Mouse (Mus musculus): Measurements from ENCODE around the gene Ppp1r3a. TPM values are rescaled to one million over a fixed set of nuclear protein-coding genes. Genes with fewer than 3 reads are reported as not detected.
"Not testable (repeated sequence)": the region's sequence is repeated elsewhere in the genome, so short reads cannot be mapped to it uniquely, and the experiment has no call there.

Ppp1r3a gene
- not detected in 2 replicates for total RNA-seq (2021)
- long read RNA-seq = 0 reads

DNA sequence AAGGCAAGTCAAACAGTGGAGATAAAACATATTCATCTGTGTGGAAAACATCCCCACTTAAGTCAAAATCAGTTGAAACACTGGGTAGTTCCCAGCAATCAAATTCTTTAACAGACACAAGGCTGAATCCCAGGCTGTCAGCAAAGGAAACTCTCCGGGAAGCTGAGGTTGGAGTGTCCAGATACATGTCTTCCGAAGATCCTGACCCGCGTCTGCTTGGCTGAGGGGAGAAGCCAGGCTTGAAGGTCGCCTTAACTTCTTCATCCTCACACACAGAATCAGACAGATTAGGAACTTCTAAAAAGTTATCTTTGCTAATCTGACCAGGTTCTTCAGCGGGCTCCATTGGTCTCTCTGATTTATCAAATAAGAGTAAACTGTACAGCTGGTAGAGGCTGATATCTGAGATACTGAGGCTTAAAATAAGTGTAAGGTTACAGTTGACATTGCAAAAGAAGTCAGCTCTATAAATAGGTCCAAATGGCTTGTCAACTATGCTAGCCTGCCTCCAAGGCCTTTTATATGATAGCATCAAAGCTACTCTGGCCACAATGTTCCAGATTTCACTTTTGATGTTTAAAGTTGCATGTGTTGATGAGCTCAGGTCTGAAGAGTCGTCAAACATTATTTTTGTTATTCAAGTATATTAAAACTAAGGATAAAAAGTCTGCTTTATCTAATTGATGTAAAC is at the start of gene Ppp1r3a:
Gene Ppp1r3a, minus strand, starts transcription at position 374 of the 691 bp plus-strand sequence.
- DNase-seq = no peak

DNA sequence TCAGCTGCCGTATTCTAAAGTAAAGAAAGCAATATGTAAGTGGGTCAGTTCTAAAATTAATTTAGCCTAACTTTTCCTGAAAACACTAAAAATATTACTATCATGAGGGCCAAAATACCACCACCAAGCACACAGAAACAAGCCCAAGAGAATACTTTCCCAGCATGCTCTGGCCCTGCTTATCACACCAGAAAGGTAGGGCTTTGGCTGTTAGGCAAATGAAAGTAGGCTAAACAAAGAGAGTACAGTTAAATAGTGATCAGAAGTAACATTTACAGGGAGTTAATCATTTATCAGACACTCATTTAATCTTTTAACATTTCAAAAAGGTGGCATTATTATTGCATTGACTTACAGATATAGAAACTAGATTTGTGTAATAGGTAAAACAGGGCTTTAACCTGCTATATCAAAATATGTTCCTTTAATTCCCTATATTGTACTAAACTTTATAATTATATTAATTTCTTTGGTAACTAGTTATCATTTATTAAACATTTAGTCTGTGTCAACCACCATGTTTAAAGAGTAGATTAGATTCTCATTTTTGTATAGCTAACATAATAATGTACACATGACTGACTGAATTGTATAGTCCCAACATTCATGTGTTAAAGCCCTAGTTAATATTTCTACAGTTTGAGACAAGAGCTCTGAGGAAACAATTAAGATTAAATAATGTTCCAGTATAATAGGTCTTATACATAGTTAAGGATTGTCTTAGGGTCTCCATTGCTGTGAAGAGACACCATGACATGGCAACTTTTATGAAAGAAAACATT is 32.3 kb upstream of the Ppp1r3a start:
- DNase-seq = no peak

DNA sequence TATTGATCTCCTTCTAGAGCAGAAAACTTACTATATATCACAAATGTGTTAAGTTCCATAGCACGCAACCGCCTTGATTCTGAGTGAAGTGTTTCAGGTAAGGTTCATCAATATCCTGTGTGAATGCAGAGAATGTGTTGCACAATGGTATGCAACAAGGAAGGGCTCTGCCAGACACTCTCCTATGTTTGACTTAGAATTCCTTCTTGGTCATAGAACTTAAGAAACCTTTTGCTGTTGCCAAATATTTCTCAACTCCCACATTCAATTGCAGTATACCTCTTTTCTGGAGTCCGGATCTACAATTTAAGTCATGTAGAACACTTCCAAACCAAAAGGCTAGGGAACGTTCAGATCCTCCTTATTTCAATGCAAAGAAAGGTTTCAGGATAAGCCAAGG is 22.8 kb upstream of the Ppp1r3a start:
- DNase-seq = no peak

DNA sequence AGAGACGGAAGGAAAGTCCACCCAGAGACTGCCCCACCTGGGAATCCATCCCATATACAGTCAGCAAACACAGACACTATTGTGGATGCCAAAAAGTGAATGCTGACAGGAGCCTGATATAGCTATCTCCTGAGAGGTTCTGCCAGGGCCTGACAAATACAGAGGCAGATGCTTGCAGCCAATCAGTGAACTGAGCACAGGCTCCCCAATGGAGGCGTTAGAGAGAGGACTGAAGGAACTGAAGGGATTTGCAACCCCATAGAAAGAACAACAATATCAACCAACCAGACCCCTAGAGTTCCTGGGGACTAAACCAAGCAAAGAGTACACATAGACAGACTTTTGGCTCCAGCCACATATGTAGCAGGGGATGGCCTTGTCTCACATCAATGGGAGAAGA is 16.6 kb upstream of the Ppp1r3a start:
- no peak for DNase-seq

DNA sequence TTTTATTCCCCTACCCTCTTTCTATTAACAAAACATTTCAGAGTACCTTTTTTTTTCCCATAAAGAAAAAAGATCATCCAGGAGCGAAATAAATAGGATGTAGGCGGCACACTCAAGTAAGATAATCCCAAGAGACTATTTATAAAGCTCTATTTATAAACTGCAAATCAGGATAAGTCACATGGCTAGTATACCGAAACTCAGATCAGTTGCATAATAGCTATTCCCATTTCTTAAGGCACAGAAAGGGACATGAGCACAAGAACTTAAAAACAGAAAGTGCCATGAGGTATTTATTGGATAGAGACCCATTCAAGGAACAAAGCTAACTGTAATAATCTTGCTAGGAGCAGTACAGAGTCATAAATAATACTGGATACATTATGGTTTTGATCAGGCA is 2.4 kb upstream of the Ppp1r3a start:
- DNase-seq = no peak

DNA sequence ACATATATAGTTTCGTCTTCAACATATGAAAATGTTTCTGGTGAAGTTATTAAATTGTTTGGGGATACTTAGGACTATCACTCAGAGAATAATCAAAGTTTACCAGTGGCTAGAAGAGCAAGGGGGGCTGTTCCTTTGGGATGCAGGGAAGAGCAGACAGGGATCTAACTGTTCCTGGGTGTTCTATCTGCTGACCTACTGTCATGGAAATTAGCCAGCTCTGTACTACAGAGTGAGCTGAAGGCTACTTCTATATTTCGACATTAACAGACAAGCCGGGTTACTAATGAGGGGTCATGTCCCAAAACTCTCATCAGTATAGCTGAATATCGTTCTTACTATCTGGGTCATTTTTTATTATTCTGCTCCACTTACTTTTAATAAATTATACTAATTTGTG is 1.6 kb downstream of the Ppp1r3a start:
- no peak for DNase-seq

DNA sequence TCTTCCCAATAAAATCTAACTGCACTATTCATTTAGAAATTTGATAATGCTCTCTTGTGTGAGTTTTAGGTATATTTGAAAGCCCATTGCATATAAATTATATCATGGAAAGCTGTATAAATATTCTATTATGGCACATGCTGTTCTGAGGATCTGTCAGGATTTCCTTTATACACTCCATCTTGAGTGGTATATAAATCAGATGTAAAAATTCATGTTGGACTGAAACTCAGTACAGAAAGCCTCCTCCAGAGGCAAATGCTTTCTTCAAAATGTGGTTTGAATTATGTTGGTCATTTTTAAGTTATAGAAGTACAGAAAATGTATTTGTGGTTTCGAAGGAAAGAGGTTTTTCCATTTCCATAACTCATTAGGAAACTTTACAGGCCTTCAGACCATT is 2.9 kb downstream of the Ppp1r3a start:
- no peak for DNase-seq

DNA sequence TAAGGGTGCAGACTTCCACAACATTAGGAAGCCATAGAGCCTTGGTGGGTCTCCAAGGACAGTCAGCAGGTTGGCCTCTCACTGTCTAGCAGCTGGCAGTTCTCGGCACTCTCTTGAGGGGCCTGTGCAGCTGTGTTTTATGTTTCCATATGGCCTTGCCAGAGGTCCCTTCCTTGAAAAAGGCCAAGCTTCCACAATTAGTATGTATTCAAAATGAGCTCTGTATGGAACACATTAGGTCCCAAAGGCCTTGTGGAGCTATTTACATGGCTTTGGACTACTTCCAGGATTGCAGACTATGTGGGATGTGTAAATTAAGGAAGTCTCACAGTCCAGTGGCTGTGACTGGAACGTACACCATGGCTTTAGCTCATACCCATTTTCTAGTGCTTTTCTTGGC is 8.1 kb downstream of the Ppp1r3a start:
- no peak for DNase-seq

DNA sequence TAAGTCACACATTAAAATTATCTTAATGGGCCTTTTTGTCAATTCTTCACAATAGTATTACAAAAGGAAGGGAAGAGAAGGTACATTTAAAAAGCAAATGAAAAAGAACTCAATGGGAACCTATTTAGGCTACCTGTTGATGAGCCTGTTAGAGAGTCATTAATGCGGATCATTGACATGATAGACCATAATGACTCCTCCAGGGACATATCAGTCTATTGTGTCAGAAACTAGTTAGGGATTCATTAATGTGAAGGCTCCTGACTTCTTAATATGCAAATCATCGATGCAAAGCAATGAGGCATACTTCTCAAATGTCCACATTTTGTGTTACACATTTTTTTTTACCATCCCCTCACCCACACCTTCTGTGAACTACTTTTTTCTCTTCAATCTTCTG is 19.1 kb downstream of the Ppp1r3a start:
- no peak for DNase-seq

DNA sequence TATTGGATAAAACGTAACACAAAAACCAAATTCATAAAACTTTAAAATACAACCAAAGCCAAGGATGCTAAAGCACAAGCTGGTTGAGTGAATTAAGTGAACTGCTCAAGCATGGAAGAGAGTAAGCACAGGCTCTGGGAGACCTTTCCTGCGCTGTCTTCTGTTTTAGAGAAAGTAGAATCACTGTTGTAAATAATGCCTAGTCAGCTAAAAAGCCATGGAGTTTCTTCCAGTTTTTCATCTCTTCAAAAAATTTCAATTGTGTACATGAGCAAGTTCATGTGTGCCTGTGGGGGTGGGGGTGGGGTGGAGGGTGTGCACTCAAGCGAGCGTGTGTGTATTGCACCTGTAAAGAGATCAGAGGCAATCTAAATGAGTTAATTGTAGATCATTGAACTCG is 24.1 kb downstream of the Ppp1r3a start:
- DNase-seq = no peak

DNA sequence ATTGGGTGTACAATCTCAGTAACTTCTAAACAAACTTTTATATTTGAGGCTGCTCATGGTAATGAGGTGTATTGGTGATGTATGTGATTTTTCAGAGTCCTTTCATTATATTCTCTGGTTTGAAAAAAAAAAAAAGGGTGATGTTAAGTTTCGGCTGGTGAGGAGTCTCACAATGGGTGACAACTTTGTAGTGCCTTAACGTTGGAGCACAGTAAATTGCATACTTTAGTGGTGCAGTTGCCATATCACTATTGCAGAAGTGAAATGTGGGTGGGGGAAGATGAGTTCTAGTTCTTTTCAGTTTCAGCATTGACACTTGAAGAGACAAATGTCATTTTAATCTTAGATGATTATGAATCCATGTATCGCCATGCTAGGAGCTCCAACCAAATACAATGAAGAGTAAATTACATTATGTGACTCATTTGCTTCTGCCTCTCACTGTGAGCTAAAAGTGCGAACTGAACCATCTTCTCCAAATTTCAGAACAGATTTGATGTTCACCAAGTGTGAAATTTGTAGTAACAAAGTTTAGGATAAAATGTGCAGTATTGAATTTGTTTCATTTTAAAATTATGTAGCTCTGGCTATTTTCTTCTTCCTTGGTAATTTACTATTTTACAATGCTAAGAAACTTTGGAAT is 34.2 kb downstream of the Ppp1r3a start:
- no peak for DNase-seq

DNA sequence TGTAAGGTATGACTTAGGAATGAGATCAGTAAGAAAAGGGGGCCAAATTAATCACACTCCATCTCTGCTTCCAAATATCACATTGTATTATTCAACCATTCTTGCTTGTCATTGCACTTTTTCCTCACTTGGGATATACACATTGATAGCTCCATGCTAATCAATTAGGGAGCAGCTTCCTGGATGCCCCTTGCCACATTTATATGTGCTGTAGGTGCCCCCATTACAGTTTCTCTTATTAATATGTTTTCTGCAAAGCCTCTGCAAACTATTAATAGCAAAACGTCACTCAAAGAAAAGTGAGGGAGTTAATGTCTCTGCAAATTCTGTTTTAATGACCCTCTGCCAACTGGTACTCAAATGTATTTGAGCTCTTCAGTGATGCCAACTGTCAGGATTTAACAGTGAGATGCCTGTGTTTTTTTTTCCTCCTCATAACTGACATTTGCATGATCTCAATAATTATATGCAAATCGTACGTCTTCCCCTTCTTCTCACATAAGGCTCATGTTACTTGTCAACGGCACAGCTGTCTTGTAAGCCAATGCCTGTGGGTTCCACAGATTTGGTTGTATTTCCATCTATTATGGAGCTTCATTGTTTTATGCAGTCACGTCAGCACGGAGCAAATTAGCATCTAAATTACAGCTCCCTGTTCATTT is 34.8 kb downstream of the Ppp1r3a start:
- no peak for DNase-seq

DNA sequence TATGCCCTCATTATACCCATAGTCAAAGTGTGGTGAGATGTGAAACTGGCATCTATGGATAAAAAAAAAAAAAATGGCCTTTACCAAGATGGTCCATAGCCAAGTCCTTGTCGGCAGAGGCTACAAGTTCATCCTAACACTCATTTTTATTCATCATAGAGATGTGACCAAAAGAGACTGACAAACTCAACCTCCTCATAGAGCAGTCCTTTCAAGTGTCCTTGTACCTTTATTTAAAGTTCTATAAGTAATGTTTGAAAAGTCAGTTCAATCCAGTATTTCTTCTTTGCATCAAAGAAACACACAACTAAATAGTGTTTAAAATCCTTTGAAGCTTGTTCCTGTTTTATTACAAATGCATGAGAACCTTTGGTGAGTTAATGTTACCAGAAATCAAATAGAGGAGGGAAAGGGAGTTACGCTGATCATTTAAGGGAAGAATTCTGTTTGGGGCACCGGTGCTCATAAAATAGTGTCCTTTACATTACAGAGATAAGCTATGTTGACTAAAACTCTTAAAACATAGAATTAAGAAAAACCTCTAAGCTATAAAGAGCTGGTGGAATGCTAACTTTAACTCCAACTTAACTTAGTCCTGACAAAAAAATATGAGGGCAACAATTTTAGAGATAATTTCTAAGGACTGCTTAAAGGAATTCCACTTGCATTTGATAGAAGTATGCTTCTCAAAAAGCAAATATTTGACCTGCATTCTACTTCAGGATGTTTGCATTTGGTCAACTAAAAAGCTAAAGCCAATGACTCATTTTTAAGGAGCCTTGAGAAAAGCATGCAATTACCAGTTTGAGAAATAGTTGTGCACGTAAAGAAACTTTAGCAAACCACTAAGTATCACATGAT is 39.7 kb downstream of the Ppp1r3a start:
- no peak for DNase-seq

DNA sequence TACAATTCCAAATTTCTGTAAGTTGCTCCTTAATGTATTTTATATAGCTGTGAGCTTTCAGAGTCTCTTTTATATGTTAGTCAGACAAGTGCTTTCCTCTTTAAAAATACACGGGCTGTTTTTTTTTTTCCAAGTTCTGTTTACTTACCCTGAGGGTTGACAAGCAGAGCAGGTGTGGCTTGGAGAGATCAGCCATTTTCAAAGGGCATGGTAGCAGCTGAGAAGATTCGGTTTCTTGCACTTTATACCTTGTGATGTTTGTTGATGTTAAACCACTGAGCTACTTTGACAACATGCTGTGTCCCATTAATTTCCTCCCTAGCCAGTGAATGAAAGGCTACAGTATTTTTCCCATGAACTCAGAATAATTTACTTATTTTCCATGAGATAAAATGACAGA is 42.9 kb downstream of the Ppp1r3a start:
- no peak for DNase-seq

DNA sequence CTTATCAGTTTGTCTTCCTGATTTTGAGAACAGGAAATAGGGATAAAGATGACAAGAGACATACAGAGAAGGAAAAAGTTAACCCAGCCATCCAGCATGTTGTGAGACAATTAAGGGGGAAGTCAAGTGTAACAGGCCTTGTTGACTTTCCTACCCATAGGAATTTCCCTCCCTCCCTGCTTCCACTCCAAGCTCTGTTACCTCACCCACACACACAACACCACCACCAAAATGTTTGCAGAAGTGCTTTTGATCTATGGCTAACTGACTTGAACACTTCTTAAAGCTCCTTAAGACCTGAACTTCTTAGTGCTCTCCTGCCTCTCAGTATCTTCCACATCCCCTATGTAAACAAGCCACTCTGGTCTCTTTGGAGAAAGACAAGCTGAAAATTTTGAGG is 55.0 kb downstream of the Ppp1r3a start:
- DNase-seq = no peak

DNA sequence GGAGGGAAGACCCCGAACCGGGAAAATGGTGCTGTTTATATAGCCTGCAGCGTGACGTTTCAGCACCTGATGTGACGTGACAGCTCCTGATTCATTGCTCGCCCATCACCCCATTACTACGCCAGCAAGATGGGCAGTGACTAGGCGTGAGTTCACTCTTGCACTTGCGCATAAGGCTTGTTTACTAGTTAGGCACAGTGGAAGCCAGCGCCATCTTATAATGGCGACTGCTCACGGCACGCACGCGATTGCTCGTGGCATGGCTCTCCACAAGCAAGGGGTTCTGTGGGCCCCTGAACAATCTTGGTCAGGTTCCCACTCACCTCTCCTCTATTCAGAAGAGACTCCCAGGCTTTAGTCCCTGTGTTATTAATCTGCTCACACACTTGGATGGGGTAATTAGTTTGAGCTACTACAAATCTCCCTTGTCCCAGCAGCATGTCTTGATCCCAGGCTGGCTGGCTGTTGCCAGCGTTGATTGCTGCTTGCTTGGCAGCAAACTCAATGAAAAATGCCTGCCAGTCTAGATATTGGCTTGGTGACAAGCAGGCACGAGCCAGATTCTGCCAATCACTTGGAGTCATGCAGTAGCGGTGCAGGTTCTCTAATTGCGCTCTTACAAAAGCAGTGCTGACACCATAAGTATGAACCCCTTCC is 75.7 kb downstream of the Ppp1r3a start:
- not testable (repeated sequence) for DNase-seq

DNA sequence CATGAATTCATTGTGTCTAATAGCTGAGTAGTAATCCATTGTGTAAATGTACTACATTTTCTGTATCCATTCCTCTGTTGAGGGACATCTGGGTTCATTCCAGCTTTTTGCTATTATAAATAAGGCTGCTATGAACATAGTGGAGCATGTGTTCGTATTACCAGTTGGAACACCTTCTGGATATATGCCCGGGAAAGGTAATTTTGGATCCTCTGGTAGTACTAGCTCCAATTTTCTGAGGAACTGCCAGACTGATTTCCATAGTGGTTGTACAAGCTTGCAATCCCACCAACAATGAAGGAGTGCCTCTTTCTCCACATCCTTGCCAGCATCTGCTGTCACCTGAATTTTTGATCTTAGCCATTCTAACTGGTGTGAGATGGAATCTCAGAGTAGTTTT is 86.1 kb downstream of the Ppp1r3a start:
- not testable (repeated sequence) for DNase-seq

DNA sequence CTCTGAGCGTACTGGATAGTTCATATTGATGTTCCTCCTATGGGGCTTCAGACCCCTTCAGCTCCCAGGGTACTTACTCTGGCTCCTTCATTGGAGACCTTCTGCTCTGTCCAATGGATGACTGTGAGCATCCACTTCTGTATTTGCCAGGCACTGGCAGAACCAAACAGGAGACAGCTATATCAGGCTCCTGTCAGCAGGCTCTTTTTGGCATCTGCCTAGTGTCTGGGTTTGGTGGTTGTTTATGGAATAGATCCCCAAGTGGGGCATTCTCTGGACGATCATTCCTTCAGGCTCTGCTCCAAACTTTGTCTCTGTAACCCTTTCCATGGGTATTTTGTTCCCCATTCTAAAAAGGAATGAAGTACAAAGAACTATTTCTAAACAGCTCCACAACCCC is 87.4 kb downstream of the Ppp1r3a start:
- not testable (repeated sequence) for DNase-seq
